Mouse (Mus musculus) liver, postnatal 0 days (tissue): ENCODE measurements around the gene Tmem165.

Experiments
- CTCF ChIP-seq: sonication (generic); IDR thresholded peaks from 2 replicates; pipeline ENCODE4 v1.5.1; 2016; ENCODE audit warnings: antibody characterized with exemption, low read depth
- EP300 ChIP-seq: IDR thresholded peaks from 2 replicates; pipeline ENCODE4 v1.6.1; 2016; ENCODE audit warnings: antibody characterized with exemption, low read depth, mild to moderate bottlenecking

GRCm38 (mm10) chr5:76171039-76171438 lies 12.6 kb upstream of the Tmem165 start:
- TF ChIP-seq CTCF = no peak
- no peak for TF ChIP-seq EP300
